Mouse (Mus musculus): ENCODE results near the gene Cracr2b.

DNA sequence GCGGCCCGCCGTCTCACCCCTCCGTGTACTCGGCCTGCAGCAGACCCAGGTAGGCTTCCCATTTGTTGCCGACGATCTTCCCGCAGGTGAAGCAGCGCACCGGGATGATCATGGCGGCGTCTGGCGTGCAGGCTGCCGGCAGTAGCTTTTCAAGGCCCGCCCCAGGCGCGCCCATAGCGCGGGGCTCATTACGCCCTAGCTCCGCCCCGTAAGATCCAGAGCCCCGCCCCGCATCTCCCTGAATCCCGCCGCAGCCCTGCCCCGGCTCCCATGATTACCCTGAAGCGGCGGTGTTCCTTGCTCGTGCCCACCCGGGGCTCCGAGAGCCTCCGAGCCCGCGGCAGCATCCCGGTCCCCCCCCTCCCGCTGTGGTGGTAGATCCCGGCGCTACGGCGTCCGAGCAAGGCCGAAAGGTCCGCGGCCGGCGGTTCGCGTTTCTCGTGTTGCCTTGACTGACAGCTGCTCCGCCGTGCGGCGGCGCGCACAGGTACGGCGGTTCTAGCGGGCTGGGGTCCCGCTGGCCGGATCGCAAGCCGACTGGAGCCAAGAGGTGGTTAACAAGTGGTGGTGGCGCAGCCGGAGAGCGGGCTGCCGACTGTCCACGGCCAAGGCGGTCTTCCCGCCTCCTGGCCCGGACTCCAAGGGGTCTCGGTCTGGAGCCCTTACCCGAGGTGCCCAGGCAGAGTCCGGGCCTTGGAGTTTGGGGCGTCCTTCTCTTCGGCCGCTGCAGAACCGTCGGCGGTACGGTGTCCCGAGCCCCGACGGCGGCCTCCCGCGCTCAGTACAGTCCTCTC lies 14.3 kb downstream of the Cracr2b start, which contains the start of the genes Polr2l and Tspan4:
- no peak for TF ChIP-seq POLR2AphosphoS2 (IDR thresholded peaks at IDR 0.05; ENCODE audit: low read depth, low read length)
- peak; percentile 89 for TF ChIP-seq HCFC1 (IDR thresholded peaks at IDR 0.05; ENCODE audit: low read depth, low read length)
- TF ChIP-seq CTCF (conservative IDR thresholded peaks at IDR 0.05 in 1 of 2, IDR thresholded peaks at IDR 0.05 in 1 of 2; ENCODE audit: low read depth in 2 of 2, low read length in 2 of 2) = no peak
- 0 out of 2 replicates have a peak, but pooled peaks have one; percentile 51 for TF ChIP-seq RCOR1 (conservative IDR thresholded peaks at IDR 0.05; ENCODE audit: low read depth, low read length)
